Mouse (Mus musculus): ENCODE measurements at regions not wholly inside any gene's neighbourhood (a gene's known extent, or its start where the extent isn't known, plus 50 kb on each side); places are given as distances from the start of the nearest gene placed in this dataset.

- peak; percentile 6 for DNase-seq
Observed at GRCm38 (mm10) chr1:185151130-185151799, 52.7 kb upstream of the Rab3gap2 start.

- no peak for DNase-seq
Observed at GRCm38 (mm10) chr1:185150431-185151129, 53.3 kb upstream of the Rab3gap2 start.

GRCm38 (mm10) chr1:185144791-185145190, 59.1 kb upstream of the Rab3gap2 start:
- no peak for DNase-seq

GRCm38 (mm10) chr1:185144006-185144405, 59.9 kb upstream of the Rab3gap2 start:
- DNase-seq: no peak

- DNase-seq: no peak
Observed at GRCm38 (mm10) chr1:185140317-185140716, 63.6 kb upstream of the Rab3gap2 start.

GRCm38 (mm10) chr1:185128209-185128608, 75.7 kb upstream of the Rab3gap2 start:
- DNase-seq: no peak

- DNase-seq: no peak
Observed at GRCm38 (mm10) chr1:185125737-185126286, 78.1 kb upstream of the Rab3gap2 start.

- DNase-seq: no peak
Observed at GRCm38 (mm10) chr1:185121552-185121951, 82.4 kb upstream of the Rab3gap2 start.

GRCm38 (mm10) chr1:185120416-185120815, 83.5 kb upstream of the Rab3gap2 start:
- no peak for DNase-seq

- DNase-seq: no peak
Observed at GRCm38 (mm10) chr1:185117711-185118110, 86.2 kb upstream of the Rab3gap2 start.

GRCm38 (mm10) chr1:185113687-185114086, 90.2 kb upstream of the Rab3gap2 start:
- no peak for DNase-seq

- DNase-seq: no peak
Observed at GRCm38 (mm10) chr1:185112017-185112399, 91.9 kb upstream of the Rab3gap2 start.

- DNase-seq: no peak
Observed at GRCm38 (mm10) chr1:185111347-185112016, 92.4 kb upstream of the Rab3gap2 start.

GRCm38 (mm10) chr1:185104945-185105884, 98.7 kb upstream of the Rab3gap2 start:
- no peak for DNase-seq

- no peak for DNase-seq
Observed at GRCm38 (mm10) chr1:185103803-185104202, 100.1 kb upstream of the Rab3gap2 start.

- no peak for DNase-seq
Observed at GRCm38 (mm10) chr1:185098975-185099958, 99.9 kb upstream of the Mark1 start.

- no peak for DNase-seq
Observed at GRCm38 (mm10) chr1:185098195-185098974, 99.0 kb upstream of the Mark1 start.

GRCm38 (mm10) chr1:185096741-185097140, 97.4 kb upstream of the Mark1 start:
- no peak for DNase-seq

- no peak for DNase-seq
Observed at GRCm38 (mm10) chr1:185092757-185093156, 93.4 kb upstream of the Mark1 start.

GRCm38 (mm10) chr1:185091816-185092558, 92.6 kb upstream of the Mark1 start:
- peak; percentile 16 for DNase-seq
